Mouse (Mus musculus) spleen, adult 2 months (tissue): ENCODE data around the gene Dgcr6.

Source experiments
- CTCF ChIP-seq: fragments of 200-500 bp; IDR thresholded peaks from 2 replicates; pipeline ENCODE4 v1.5.1; 2011; ENCODE audit warnings: mild to moderate bottlenecking, inconsistent platforms; ENCODE audit not compliant: insufficient read depth, insufficient read length, insufficient replicate concordance; ENCODE audit errors: extremely low read depth
- POLR2A ChIP-seq: fragments of 200-500 bp; IDR thresholded peaks from 2 replicates; pipeline ENCODE4 v1.6.1; 2011; ENCODE audit warnings: low read depth, low read length, inconsistent platforms

- TF ChIP-seq CTCF (no peak), POLR2A (no peak)
These were observed 58.4 kb downstream of the Dgcr6 start for GRCm38 (mm10) chr16:18111042-18111441.
